Mouse (Mus musculus) layer of hippocampus, adult 9-11 months (tissue): Measurements from ENCODE around the gene Igf1r.

Source experiments
- DNase-seq: peaks from one replicate; pipeline ENCODE4 v3.0.0; 2022

Igf1r gene

GRCm38 (mm10) chr7:68189691-68190456 is 237.2 kb downstream of the Igf1r start:
- no peak for DNase-seq

- DNase-seq, result no peak
These were observed 241.5 kb downstream of the Igf1r start for GRCm38 (mm10) chr7:68193958-68194695.

GRCm38 (mm10) chr7:68199609-68200008 is 247.0 kb downstream of the Igf1r start:
- no peak for DNase-seq

GRCm38 (mm10) chr7:68205776-68206427 is 253.3 kb downstream of the Igf1r start:
- no peak for DNase-seq

GRCm38 (mm10) chr7:68209039-68209438 is 256.4 kb downstream of the Igf1r start:
- DNase-seq, result no peak

GRCm38 (mm10) chr7:68210417-68210816 is 257.8 kb downstream of the Igf1r start:
- no peak for DNase-seq

- no peak for DNase-seq
These were observed 259.3 kb downstream of the Igf1r start for GRCm38 (mm10) chr7:68211883-68212282.

GRCm38 (mm10) chr7:68213842-68214241 is 261.2 kb downstream of the Igf1r start:
- DNase-seq, result no peak

GRCm38 (mm10) chr7:68215522-68216070 is 263.0 kb downstream of the Igf1r start:
- no peak for DNase-seq

GRCm38 (mm10) chr7:68218879-68219278 is 266.3 kb downstream of the Igf1r start:
- DNase-seq, result no peak

GRCm38 (mm10) chr7:68221677-68222230 is 269.1 kb downstream of the Igf1r start:
- DNase-seq, result peak; percentile 52

- no peak for DNase-seq
These were observed 270.8 kb downstream of the Igf1r start for GRCm38 (mm10) chr7:68223356-68223808.

- DNase-seq, result no peak
These were observed 271.4 kb downstream of the Igf1r start for GRCm38 (mm10) chr7:68224006-68224405.

GRCm38 (mm10) chr7:68225427-68226054 is 272.9 kb downstream of the Igf1r start:
- DNase-seq, result no peak

GRCm38 (mm10) chr7:68227021-68227420 is 274.4 kb downstream of the Igf1r start:
- no peak for DNase-seq

GRCm38 (mm10) chr7:68227621-68228020 is 275.0 kb downstream of the Igf1r start:
- no peak for DNase-seq

GRCm38 (mm10) chr7:68228491-68228890 is 275.9 kb downstream of the Igf1r start:
- no peak for DNase-seq

- DNase-seq, result no peak
These were observed 278.2 kb downstream of the Igf1r start for GRCm38 (mm10) chr7:68230831-68231230.

GRCm38 (mm10) chr7:68232521-68232920 is 279.9 kb downstream of the Igf1r start:
- no peak for DNase-seq

- DNase-seq, result no peak
These were observed 281.1 kb downstream of the Igf1r start for GRCm38 (mm10) chr7:68233619-68234223.

- DNase-seq, result no peak
These were observed 284.2 kb downstream of the Igf1r start for GRCm38 (mm10) chr7:68236817-68237216.

- DNase-seq, result no peak
These were observed 286.7 kb downstream of the Igf1r start for GRCm38 (mm10) chr7:68239220-68239827.
